Mouse (Mus musculus): ENCODE measurements around the gene Ppt2. TPM values are rescaled to one million over a fixed set of nuclear protein-coding genes. Genes with fewer than 3 reads are reported as not detected.

Gene Ppt2
- total RNA-seq, 2 experiments from 2014 or later: 53.2 to 53.7 TPM

DNA sequence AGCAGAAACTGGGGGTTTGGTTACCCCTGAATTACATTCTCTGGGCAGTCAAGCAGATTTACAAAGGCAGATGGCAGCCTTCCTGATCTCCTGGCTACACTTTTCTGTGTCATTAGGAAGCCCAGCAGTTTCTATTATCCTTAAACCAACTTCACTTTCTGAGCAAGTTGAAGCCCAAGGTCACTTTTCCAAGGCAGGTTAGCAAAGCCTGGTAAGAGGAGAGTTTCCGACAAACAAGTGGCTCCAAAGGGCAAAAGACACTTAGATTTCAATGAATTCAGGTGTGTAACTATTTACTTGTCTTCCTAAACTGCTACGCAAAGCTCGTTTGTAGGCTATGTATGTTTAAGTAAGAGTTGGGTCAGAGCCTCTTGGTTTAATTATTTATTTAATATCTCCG lies 15.1 kb upstream of the Ppt2 start:
- no peak for DNase-seq (ENCODE audit: low spot score)
- intact Hi-C loops (cut with DNase I): no loop called here

DNA sequence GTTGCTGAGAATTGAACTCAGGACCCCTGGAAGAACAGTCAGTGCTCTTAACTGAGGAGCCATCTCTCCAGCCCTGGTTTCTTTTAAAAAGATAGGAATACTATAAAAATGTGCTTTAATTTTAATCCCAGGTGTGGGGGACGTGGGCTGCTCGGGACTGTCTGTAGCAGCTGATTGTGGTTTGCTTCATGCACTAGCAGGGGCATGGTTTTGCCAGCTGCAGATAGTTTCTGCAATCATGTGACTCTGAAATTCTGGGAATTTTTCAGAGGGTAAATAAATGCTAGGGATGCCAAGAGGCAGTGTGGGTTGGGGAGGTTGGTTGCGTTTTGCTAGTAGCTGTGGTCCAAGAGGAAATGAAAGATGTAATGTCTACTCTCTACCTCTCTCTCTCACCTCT lies 13.6 kb upstream of the Ppt2 start:
- intact Hi-C loops (cut with DNase I): no loop called here
- no peak for DNase-seq (ENCODE audit: low spot score)

DNA sequence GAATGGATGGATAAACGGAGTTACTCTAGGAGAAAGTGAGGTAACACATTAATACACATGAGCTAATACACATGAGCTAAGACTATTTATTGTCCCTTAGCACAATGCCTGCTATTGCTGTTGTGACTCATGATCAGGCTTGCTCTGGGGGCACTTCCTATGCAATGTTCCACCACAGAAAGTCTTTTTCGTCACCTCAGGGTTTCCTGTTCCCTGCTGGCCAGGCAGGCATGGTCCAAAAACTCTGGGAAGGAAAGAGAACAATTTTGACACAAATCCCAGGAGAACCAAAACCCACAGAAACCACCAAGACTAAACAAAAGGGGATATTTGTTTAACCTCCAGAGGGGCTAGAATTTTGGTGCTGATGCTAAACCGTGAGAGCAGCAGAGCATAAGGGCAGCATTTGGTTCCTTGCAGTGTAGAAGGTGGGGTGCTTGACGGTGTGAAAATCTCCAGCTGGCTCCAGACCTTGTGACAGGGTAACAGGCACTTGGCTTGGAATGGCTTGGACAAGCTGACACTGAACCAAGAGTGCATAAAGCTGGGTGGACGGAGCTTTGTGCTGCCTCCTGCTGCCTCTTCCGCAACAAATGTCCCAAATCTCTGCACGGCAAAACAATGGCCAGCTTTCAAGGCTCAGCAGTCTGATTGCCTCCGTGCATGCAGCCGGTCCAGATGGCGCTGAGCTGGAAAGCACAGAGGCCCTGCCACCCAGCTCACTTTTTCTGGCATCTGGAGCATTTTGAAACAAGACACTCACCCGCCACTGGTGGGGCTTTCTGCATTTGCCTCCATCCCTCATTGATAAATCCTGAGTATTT lies 12.7 kb upstream of the Ppt2 start:
- peak; percentile 55 for DNase-seq (ENCODE audit: low spot score)
- intact Hi-C loops (cut with DNase I): no loop called here

DNA sequence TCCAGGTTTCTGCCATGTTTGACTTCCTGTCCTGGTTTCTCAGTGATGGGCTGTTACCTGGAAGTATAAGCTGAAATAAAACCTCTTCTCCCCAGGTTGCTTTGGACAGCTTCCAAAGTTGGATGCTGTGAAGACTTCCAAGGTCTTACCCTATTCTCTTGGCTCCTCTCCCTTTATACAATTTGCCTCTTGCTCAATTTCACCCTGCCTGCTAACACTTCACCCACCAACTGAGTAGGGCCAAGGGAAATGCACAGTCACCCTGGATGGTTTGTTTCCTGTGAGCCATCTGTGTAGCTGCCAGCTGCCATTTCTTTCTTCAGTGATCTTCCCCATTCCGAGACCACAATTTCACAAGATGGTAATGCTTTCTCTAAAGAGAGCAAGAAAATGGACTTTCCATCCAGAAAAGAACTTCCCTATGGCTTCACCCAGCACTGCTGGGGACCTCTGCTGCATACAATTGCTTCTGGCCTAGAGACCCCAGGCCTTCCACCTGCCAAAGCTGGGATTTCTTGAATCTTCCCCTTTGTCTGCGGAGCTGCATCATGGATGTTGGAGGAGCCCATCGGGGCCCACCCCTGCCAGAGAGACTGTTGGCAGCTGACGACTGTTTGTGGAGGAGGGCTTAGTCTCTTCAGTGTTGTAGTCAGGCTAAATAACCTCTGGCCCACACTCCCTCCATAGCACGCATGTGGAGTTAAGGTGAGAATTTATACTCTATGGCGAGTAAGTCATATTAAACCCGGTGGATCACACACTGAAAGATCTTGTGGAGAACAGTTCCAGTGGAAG lies 11.3 kb upstream of the Ppt2 start:
- DNase-seq (ENCODE audit: low spot score): no peak
- intact Hi-C loops (cut with DNase I): no loop called here

DNA sequence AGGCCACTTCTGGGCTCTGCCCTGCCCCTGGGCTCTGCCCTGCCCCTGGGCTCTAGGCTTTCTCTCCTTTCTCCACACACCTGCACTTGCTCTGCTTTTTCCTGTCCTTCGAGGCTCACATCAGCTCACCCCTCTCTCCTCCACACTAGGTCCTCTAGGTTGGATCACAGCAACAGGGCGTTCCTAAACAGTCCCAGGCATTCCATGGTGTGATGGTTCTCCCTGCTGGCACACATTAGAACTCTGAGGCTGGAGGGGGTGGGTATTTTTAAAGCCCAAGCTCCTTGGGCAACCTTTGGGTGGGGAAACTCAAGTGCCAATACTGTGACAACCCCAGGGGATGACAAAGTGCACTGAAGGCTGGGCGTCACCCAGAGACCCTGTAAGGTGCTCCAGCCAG lies 9.1 kb upstream of the Ppt2 start:
- no peak for DNase-seq (ENCODE audit: low spot score)

DNA sequence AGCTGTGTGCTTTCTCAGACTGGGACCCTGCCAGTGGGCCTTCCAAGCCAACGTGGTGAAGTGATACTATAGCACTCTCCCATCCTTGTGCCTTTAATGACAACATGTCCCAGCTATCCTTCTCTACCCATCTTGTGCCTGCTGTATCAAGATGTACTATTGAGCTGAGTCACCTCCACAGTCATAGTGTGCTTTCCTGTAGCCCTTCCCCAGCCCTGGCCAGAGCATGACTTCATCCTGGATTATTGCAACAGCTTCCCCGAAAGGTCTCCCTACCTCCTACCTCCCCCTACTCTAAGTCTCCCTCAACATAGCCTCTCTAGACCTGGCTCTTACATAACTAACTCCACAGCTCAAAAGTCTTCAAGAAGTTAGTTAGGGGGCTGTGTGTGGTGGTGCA lies 7.4 kb upstream of the Ppt2 start:
- no peak for DNase-seq (ENCODE audit: low spot score)
- intact Hi-C loops (cut with DNase I): no loop called here

More for the DNA sequence above, 9.1 kb upstream of the Ppt2 start:
- intact Hi-C loops (cut with DNase I): no loop called here

DNA sequence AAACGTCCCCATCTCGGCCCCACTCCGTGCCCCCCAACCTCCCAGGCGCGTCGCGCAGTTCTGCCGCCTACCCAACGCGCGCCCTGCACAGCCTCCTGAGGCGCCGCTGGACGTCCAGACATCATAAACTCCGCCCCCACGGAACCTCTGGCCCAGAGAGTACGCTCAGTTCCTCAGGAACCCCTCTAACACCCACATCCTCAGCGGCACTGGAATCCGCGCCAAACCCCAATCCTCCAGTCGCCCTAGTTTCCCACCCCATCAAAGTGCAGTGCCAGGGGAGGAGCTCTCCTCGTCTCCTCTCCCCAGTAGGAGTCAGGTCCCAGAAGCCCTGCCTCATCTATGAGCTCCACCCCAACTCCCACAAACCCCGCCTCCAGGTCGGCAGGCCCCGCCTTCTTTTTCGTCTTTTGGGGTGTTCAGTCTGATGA lies 4.0 kb upstream of the Ppt2 start:
- intact Hi-C loops (cut with DNase I): no loop called here
- DNase-seq (ENCODE audit: low spot score): peak; percentile 82

DNA sequence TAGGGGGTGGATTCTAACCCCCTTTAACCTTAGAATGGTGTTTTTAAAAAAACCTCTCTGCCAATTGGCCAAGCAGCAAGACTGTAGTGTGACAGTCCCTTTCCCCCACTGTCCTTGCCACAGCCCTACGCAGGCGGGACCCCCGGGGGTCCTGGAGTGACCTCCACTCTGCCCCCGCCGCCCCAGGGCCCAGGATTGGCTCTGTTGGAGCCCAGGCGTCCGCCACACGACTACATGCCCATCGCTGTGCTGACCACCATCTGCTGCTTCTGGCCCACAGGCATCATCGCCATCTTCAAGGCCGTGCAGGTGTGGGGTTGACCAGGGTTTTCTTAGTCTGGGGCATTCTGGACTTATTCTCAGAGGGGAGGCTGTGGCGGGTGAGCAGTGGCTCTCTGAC lies 3.3 kb upstream of the Ppt2 start:
- DNase-seq (ENCODE audit: low spot score): no peak
- intact Hi-C loops (cut with DNase I): no loop called here

DNA sequence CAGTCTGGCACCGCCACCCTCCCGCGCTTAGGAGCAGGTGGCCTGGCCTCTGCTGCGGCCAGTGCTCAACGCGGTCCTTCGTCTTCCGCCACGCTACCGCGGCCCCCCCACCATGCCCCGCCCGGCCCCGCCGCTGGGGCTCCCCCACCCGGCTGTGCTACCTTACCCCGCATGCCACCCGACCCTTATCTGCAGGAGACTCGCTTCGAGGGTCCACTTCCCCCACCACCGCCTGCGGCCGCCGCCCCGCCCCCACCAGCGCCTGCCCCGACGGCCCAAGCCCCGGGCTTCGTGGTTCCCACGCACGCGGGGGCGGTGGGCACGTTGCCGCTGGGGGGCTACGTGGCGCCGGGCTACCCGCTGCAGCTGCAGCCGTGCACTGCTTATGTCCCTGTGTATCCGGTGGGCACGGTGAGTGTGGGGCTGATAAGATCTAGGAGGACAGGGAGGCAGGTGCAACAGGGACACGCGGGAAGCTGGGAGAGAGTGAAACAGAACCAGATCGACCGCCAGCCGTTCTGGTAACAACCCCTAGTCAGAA lies 2.5 kb upstream of the Ppt2 start:
- intact Hi-C loops (cut with DNase I): no loop called here
- no peak for DNase-seq (ENCODE audit: low spot score)

DNA sequence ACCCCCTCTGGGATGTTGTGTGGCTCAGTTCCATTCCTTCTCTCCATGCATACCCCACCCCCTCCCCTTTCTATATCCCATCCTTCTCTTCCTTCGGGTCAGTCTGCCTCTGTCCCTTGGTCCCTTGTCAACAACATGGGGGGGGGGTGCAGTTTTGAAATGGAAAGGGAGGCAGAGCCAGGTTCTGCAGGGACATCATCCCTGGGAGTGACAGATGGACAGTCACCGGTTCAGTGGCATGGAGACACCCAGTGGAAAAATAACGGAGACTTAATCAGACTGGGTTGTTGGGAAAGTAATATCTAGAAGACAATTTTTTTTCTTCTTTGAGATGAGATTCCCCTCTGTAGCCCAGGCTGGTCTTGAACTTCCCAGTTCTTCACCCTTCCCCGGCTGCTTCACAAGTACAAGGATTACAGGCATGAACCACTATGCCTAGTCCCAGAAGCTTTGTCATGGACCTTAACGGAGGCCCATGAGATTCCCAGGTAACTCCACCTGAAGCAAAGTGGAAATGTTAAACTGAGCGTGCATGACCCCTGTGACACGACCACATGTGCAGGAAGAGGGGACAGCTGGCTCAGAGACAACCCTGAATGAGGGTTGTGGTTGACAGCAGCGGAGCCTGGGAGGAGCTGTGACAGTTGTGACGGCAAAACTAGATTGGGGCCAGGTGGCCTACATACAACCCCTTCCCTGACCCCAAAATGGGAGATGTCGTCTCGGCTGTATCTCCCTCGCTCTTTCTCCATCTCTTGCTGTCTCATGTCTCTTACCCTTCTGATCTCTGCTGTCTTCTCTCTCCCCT lies 1.7 kb upstream of the Ppt2 start:
- intact Hi-C loops (cut with DNase I): no loop called here

DNA sequence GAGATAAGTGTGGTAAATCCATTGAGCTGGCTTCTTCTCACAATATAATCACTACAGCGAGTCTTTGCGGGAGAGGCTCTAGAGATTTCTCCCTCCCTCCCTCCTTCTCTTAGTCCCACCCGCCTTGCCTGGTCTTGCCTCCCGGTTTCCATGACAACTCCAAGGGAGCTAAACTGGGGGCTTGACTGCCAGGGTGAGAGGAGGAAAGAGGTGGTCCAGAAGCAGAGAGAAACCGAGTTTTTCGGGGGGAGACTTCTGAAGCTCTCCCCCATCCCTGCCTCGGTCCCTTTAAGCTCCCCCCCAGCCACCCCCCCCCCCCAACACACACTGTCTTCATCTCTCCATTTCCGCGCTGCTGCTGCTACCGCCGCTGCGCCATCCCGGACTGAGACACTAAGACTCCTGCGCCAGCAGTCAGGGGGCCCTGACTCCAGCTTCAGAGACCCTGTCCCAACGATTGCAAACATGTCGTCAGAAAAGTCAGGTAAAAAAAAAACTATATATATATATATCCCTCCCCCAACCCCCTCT lies 976 bp upstream of the Ppt2 start, which contains the start of gene Prrt1:
Prrt1 (plus strand) TSS at position 313 of the 531 bp plus-strand sequence.
- intact Hi-C loops (cut with DNase I): no loop called here

More for the DNA sequence above, 1.7 kb upstream of the Ppt2 start:
- no peak for DNase-seq (ENCODE audit: low spot score)

DNA sequence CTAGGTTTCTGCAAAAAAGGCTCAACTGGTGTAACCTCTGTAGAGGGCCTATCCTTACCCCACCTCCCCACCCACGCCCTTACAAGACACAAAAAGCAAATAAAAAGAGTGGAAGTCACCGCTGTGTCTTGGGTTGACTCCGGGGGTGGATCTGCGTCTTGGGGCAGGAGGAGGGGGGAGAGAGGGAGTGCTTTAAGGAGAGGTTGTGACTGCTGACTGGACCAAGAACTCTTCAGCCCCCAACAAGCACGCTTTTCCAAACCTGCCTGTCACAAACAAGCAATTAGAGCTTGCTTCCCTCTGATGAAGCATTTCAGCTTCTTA lies 296 bp upstream of the Ppt2 start:
- intact Hi-C loops (cut with DNase I): no loop called here
- no peak for DNase-seq (ENCODE audit: low spot score)

More for the DNA sequence above, 976 bp upstream of the Ppt2 start, which contains the start of gene Prrt1:
- DNase-seq (ENCODE audit: low spot score): no peak

DNA sequence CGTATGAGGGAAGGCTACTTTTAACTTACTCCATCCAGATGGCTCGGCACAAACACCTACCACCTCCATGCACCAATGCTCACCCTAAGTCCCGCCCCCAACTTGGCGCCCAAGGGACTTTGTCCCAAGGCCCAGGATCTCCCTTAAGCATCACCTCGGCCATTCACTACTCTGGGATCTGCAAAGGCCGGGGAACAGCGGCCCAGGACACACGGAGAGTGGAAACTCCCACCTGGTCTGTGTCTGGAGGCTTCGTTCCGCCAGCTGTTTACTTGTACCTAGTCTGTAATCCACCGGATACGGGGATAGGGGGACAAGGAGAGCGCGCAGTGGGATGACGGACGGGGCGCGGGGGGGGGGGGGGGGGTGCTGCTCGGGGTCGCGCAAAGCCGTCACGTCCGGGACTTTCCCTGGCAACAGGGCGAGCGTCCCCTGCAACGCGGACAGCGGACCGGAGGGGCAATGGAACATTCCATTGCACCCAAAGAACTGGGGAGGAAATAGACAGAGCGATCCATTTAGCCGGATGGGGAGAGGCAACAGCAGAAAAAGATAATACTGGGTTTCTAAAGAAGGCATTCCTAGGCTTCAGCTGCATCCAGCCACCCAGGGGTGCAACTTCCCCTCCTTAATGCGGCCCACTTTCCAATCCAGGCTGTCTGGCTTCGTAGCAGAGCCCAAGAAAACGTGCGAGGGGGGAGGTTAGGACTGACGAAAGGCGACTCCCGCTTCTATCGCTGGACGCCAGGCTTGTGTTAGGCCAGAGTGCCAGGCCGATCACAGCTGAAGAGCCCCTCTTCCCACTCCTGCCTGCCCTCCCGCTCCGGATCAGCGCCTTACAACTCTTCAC lies 992 bp downstream of the Ppt2 start:
- peak; percentile 81 for DNase-seq (ENCODE audit: low spot score)
- intact Hi-C loops (cut with DNase I): no loop called here

DNA sequence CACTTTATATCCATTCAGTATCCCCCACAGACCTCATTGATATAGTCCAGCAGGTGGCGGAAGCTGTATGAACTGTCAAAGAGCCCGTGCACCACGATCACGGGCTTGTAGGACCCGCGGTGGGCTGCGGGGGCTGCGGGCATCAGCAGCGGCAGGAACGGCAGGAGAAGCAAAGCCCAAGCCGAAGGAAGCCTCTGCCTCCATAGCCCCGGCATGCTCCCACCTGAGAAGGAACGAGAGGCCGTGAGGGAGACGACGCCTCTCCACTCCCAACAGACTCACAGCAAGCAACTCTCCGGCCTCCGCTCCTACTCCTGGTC lies 1.6 kb downstream of the Ppt2 start:
- DNase-seq (ENCODE audit: low spot score): no peak
- intact Hi-C loops (cut with DNase I): no loop called here

DNA sequence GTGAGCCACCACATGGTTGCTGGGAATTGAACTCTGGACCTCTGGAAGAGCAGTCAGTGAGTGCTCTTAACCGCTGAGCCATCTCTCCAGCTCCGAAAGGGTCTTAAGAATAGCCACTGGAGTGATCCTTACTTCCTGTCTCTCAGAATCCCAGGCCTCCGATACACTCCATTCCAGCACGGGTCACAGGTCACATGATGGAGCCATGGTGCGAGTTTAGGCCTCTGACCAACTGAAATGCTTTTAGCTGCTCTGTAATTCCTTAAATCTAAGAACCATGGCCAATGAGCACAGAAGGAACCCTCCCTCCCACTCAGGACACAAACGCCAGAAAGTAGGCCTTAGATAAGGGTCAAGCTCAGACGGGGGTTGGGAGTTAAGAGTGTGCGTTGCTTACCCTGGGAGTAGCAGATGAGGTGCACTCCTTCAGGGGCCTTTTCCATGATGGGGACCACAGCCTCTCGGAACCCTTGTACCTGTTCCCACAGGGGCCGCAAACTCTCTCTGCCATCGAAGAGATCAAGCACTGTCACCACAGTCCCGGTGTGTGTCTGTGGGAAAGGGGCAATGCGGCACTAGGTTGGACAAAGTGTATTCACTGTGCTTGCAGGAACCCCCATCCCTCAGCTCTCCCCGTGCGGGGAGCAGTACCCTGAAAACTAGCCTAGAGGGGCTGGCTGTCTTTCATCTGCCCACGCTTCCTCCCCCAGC lies 2.1 kb downstream of the Ppt2 start:
- intact Hi-C loops (cut with DNase I): no loop called here
- DNase-seq (ENCODE audit: low spot score): no peak

DNA sequence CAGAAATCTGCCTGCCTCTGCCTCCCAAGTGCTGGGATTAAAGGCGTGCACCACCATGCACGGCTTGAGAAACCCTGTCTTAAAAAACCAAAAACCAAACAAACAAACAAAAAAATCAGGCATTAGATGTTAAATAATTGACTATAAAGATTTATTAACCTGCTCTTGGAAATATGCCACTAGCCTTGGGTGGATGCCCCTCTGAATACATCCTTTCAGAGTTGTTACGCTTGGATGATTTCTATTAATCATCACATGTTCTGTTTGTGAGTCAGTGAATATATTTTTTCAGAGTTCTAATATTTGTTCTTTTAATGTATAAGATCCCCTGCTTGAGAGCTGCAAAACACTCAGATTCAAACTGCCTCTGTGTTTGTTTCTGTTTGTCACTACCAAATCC lies 3.3 kb downstream of the Ppt2 start:
- intact Hi-C loops (cut with DNase I): no loop called here
- no peak for DNase-seq (ENCODE audit: low spot score)

DNA sequence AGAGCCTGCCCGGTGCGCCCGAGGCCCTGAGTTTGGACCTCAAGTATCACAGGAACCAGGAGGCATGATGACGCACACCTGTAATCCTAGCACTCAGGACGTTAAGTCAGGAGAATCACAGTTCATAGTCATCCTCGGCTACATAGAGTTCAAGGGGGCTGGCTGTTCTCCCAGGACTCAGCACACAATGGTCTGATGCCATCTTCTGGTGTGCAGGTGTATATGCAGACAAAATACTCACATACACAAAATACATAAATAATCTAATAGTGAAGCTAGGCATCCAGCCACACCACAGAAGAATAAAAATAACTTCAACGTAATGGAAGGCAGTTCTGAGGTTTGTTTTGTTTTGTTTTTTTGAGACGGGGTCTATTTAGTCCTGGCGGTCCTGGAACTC lies 5.1 kb downstream of the Ppt2 start:
- no peak for DNase-seq (ENCODE audit: low spot score)
- intact Hi-C loops (cut with DNase I): no loop called here

DNA sequence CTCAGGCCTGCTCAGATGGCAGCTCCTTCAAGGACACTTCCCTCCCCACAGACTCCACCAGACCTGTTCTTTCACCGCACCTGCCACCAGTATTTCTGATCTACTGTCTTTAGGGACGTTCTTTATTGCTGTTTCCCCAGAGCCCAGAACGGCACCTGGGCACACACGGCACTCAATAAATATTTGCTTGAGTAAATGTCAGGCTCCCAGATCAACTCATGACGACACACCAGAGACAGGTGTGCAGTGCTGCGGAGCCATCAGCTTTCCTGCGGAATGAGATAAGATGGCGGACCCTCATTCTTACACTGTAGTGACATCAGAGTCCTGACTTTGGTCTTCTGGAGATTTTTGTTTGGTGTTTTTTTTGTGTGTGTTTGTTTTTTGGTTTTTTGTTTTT lies 7.3 kb downstream of the Ppt2 start:
- intact Hi-C loops (cut with DNase I): no loop called here
- no peak for DNase-seq (ENCODE audit: low spot score)

DNA sequence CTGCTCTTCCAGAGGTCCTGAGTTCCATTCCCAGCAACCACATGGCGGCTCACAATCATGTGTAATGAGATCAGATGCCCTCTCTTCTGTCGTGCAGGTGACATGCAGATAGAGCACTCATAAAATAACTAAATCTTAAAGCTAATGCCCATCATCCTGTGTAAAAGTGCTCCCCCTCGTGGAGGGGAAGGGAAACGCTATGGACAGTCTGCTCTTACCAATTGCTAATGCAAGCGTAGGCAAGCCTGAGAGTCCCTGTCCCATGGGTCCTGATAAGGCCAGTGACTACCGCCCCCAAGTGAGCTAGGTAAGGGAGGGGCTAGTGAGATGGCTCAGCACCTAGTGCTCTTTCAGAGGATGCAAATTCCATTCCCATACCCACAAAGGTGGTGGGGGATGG lies 9.3 kb downstream of the Ppt2 start:
- intact Hi-C loops (cut with DNase I): loop anchor here (1.0 to 5.0 kb wide), 3 partner anchors 47 to 179 kb away; no protein-coding TSS in a partner anchor
- no peak for DNase-seq (ENCODE audit: low spot score)

Data from heart, postnatal 25 days (tissue).